Mouse (Mus musculus) urinary bladder, postnatal 4 days (tissue): ENCODE data around the gene Msl2.

Experiments
- DNase-seq, 2 experiments: peaks; one replicate each; pipeline ENCODE4 v3.0.0; 2021 to 2022; ENCODE audit warnings: low spot score in 2 of 2

The Msl2 gene

DNA sequence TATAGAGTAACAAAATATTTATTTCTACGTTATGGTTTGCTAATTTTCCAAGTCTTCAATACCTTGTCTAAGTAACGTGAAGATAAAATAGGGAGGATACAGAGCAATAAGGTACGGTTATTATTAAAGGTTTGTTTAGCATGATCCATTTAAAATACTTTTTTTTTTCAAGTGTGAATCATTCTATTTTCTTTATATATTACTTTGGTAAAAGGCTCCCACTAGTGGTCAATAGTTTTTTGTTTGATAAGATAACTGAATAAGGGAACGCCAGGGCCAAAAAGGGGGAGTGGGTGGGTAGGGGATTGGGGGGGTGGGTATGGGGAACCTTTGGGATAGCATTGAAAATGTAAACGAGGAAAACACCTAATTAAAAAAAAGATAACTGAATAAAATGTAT lies 79.0 kb downstream of the Msl2 start:
- no peak for DNase-seq
